Mouse (Mus musculus) MEL (cell line): ENCODE measurements around the gene Ryk.

Experiments
- CTCF ChIP-seq, 3 experiments: IDR thresholded peaks in 2 of 3; conservative IDR thresholded peaks in 1 of 3; 2 replicates each; pipeline ENCODE4 v1.5.1; 2011 to 2012; ENCODE audit warnings: low read length in 3 of 3, low read depth in 2 of 3, mild to moderate bottlenecking in 2 of 3, improper control_type of control experiment in 1 of 3, inconsistent platforms in 1 of 3, mixed read lengths in 1 of 3, moderate library complexity in 1 of 3; ENCODE audit not compliant: control insufficient read depth in 1 of 3, insufficient read depth in 1 of 3, poor library complexity in 1 of 3, severe bottlenecking in 1 of 3
- E2F4 ChIP-seq: IDR thresholded peaks from 2 replicates; pipeline ENCODE4 v1.6.1; 2011; ENCODE audit warnings: low read depth, low read length, improper control_type of control experiment, borderline replicate concordance
- ELF1 ChIP-seq: IDR thresholded peaks from 2 replicates; pipeline ENCODE4 v1.6.1; 2014; ENCODE audit warnings: low read depth, mild to moderate bottlenecking, inconsistent platforms, low read length, improper control_type of control experiment, moderate library complexity
- EP300 ChIP-seq, 2 experiments: IDR thresholded peaks; 2 replicates each; pipeline ENCODE4 v1.6.1; 2011; ENCODE audit warnings: improper control_type of control experiment in 2 of 2, low read length in 2 of 2, low read depth in 1 of 2, mild to moderate bottlenecking in 1 of 2
- HCFC1 ChIP-seq: IDR thresholded peaks from 2 replicates; pipeline ENCODE4 v1.6.1; 2012; ENCODE audit warnings: low read depth, mild to moderate bottlenecking, inconsistent platforms, low read length, improper control_type of control experiment, moderate library complexity
- KAT2A ChIP-seq: conservative IDR thresholded peaks from 2 replicates; pipeline ENCODE4 v1.6.1; 2012; ENCODE audit warnings: low read depth, low read length, improper control_type of control experiment, inconsistent platforms
- MAZ ChIP-seq: IDR thresholded peaks from 2 replicates; pipeline ENCODE4 v1.6.1; 2012; ENCODE audit warnings: low read depth, mild to moderate bottlenecking, inconsistent platforms, low read length, improper control_type of control experiment

GRCm38 (mm10) chr9:102861789-102862188 is 27.1 kb downstream of the Ryk start:
- TF ChIP-seq EP300 (IDR thresholded peaks at IDR 0.05; ENCODE audit: low read depth in 1 of 2, low read length in 2 of 2), result no peak
- TF ChIP-seq KAT2A, result no peak
- TF ChIP-seq ELF1, result no peak
- TF ChIP-seq HCFC1, result no peak
- TF ChIP-seq CTCF (IDR thresholded peaks at IDR 0.05 in 2 of 3, conservative IDR thresholded peaks at IDR 0.05 in 1 of 3; ENCODE audit: control insufficient read depth in 1 of 3, insufficient read depth in 1 of 3, low read depth in 2 of 3, low read length in 3 of 3, poor library complexity in 1 of 3, severe bottlenecking in 1 of 3), result no peak
- TF ChIP-seq E2F4, result no peak
- no peak for TF ChIP-seq MAZ
